Mouse (Mus musculus) CH12F3 (cell line): ENCODE results near the gene Haao.

Experiments
- in situ Hi-C: fragments of 300-500 bp; cut with MboI; formaldehyde crosslinking; loops from 2 replicates; pipeline ENCODE4 v1.14.3; 2020; ENCODE audit warnings: low sequenced_read_pairs

Gene Haao

DNA sequence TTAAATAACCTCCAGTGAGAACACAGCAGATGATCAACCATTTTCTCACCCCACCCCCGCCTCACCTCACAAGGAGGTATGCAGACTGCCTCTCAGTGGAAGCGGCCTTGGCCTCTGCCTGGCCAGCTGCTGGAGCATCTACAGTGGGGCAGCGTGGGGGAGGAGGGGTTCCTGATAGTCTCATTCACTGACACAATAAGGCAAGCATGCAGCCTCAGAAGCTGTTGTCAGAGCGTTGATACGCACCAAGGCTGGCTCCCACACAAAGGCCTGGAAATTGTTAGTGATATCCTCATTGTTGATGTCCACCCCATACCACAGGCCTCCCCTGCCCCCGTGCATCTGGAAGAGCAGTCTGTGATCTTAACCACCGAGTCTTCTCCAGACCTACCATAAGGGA is 4.0 kb downstream of the Haao start:
- in situ Hi-C loops: no loop called here

DNA sequence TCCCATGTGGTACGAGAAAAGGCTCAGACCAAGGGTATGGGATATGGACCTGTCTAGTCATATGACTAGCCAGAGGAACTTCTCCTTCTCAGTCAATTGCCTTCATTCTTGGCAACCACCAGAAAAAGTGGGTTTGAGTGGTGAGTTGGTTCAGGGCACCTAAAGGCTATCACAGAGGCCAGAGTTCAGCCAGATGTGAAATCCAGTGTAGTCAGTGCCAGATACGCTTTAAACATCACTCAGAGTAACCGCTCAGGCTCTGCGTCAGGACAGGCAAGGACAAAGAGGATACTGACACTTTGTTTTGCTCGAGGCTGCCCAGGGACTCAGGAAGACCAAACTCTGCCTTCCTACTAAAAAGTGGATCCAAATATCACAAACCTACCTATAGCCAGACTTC is 6.8 kb downstream of the Haao start:
- in situ Hi-C loops: no loop called here

DNA sequence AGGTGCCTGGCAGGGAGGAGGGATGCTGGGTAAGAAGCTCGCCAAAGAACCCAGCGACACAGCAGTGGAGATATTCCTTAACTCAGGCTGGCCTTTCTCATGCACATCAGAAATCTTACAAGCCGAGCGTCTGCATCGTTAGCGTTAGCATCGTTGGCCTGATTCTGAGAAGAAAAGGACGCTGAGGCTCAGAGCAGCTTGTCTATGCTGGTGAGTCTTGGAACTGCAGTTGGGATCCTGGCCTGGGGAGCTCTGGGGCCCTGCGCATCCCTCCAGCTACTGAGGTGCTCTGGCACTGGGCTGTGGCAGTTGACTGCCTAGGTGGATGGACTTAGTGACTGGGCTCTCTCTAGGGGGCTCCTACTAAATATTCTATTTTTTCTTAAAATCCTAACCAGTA is 8.6 kb downstream of the Haao start:
- in situ Hi-C loops: no loop called here

DNA sequence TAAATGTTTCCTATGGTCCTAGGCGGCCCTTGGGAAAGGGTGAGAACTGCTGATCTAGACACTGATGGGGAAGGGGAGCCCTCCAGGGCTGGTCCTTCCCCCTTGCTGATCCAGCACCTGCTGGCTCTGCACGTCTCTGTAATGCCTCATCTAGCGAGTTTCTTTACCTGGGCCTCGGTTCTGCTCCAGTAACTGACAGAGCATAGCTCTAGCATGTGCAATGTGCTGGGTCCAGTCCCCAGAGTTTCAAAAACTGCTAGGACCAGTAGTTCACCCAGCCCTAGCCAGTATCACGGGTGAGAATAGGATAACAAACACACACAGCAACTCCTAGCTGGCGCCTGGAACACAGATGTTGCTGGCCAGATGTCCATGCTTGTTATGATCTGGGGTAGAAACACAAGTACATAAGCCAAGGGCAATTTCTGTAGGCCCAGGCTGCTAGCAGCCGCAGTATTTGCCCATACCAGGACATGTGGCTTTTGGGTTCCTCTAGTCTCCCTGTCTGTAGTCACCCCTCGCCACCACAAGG is 10.0 kb downstream of the Haao start:
- in situ Hi-C loops: no loop called here

DNA sequence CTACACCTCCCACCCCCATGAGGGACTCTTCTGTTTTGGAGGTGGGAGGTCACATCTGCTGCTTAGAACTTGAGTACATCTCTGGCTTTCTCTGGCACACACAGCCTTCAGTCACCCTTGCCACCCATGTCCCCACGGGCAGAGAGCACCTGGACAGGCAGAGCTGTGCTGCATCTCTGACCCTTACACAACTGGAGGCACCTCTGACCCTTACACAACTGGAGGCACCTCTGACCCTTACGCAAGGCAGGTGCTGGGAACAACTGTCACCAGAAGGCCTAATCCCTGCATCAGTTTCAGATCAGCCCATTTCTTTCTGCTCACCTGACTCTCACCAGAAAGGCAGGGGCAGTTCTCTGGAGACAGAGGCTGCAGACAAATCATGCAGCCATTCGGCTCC is 11.7 kb downstream of the Haao start:
- in situ Hi-C loops: no loop called here

DNA sequence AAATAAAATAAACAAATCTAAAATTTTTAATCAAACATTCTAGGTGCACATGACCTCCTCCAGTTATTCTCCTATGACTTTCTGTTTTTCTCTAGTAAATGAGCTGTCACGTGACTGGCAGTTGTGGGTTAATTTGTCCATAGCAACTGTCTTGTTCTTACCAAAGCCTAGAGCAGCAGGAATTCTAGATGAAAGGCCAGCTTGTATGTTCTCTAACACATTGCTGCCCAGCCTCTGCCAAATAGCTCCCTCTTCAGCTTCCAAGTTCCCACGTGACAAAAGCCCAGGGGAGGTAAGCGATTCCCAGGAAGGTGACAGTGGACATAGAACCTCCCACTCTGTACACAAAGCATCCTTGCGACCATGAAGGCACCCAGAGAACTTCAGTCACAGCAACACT is 13.6 kb downstream of the Haao start:
- in situ Hi-C loops: no loop called here

DNA sequence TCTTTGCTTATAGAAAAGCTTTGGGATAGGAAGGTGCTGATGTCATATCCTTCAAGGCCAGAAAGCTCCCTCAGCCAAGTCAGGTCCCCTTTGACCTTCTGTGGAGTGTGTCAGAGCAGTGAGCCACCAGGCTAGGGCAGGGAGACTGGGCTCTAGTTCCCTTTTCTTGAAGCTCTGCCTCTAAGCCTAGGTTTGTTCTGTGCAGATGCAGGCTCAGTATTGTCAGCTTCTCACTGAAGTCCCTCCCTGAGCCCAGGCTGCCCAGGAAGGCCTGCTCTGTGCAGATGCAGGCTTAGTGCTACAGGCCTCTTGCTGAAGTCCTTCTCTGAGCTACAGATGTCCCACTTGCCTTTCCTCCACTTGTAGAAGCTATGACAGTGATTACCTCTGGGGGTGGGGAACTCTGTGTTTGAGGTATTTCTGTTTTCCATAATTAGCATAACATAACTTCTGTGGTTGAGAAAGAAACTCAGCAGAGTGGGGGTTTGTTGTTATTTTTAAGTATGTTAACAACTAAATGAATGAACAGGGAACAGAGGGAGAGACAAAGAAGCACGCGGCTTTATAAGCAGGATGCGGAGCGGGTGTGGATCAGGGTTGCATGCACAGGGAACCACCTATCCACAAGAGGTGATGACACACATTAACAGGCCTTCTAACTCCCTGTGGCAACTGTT is 17.0 kb downstream of the Haao start:
- in situ Hi-C loops: no loop called here

DNA sequence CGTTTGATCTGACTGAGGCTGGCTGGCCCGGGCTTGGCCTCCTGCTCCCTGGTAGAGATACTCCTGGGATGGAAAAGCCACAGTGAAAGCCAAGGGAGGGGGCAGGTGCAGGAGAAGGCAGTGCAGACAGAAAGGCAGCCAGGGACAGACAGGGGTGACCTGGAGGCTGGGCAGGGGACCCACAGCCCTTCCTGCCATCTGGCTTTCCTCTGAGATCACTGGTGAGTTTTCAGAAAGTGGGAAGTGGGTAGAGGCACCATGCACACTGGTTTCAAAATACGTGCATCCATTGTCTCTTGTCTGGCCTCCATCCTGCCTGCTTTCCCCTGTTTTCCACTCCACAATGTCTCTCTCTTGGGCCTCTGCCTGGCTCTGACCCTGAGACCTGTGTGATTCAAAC is 18.4 kb downstream of the Haao start:
- in situ Hi-C loops: no loop called here

DNA sequence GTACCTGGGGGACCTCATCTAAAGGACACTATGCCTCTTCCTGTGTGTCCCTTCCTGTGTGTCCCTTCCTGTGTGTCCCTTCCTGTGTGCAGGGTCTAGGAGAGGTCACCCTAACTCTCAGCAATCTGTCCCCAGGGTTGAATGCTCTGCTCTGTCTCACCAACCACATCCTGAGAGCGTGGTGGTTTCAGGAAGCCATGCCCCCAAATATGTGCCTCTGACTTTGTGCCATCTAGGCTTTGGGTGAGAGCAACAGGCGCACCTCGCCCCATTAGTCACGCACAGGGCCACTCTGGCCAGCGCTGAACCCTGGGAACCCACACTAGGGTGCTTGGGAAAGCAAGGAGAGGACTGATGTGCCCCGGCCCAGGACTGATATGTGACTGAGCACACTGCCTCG is 23.9 kb downstream of the Haao start:
- in situ Hi-C loops: no loop called here

DNA sequence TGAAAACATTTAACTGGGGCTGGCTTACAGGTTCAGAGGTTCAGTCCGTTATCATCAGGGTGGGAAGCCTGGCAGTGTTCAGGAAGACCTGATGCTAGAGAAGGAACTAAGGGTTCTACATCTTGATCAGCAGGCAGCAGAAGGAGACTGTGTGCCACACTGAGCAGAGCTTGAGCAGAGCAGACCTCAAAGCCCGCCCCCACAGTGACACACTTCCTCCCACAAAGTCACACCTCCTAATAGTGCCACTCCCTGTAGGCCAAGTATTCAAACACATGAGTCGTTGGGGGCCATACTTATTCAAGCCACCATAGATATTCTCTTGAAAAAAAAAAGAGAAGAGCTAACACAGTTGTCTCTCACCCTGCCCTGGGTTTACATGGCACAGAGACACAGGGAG is 25.9 kb downstream of the Haao start:
- in situ Hi-C loops: no loop called here

DNA sequence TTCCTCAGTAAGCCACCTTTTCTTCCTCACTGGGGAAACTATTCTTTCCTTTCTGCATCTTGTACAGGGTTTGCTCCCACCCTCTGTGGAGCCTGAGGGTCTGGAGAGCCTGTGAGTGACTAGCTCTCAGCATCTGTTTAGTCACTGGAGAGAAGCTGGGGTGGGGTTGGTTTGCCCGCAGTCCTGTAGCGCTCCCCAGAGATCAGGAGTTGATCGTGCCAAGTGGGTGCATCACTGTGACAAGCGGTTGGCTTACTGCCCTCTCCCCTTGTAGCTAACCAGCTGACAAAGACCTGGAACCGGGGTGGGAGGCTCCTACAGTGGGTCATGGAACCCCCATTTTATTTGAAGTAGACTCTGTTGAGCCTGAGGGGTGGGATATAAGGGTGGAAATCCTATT is 27.1 kb downstream of the Haao start:
- in situ Hi-C loops: no loop called here

DNA sequence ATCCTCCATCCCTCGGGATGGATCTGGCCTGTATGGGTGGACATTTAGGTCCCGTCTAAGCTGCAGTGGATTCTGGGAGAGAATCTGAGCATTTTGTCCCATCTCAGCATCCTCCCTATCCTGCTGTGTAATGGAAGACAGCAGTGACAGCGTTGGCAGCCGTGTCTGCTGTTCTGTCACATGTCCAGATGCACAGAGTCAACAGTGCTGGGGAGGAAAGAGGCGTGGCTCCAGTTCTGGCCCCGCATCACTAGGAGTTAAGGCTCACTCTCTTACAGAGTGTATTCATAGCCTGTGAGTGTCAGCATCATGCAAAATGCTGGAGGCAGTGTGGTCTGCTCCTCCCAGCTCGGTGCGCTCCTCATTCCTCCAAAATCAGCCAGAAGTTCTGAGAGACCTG is 28.3 kb downstream of the Haao start:
- in situ Hi-C loops: no loop called here

DNA sequence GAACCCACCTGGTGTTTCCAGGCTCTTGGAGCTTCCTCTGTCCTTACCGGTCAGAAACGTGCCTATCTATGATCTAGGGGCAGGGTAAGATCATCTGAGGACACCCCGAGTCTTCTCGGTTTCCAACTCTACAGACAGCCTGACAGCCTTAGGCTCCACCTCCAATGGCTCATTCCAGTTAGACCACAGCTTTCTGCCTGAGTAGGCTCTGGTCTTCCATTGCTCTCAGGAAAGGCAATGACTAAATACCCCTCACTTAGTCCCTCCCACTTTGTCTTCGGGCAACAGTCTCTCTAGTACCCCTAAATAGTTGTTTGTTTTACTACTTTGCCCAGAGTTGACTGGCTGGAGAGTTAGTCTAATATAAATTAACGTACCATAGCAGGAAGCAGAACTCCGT is 30.8 kb downstream of the Haao start:
- in situ Hi-C loops: no loop called here

DNA sequence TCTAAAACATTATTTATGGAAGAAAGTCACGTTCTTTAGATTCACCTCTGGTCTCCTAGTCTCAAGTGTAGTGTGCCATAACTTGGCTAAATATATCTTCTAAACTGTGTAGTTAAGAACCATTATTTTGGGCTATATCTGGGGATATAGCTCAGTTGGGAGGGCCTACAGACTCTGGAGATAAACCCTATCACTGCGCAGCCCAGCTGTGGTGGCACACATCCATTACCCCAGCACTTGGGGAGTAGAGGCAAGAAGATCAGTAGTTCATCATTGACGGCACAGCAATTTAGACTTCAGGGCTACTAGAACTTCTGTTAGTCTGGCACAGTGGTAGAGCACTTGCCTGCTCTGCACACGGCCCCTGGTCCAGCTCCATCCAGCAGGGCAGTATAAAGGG is 34.7 kb downstream of the Haao start:
- in situ Hi-C loops: no loop called here

DNA sequence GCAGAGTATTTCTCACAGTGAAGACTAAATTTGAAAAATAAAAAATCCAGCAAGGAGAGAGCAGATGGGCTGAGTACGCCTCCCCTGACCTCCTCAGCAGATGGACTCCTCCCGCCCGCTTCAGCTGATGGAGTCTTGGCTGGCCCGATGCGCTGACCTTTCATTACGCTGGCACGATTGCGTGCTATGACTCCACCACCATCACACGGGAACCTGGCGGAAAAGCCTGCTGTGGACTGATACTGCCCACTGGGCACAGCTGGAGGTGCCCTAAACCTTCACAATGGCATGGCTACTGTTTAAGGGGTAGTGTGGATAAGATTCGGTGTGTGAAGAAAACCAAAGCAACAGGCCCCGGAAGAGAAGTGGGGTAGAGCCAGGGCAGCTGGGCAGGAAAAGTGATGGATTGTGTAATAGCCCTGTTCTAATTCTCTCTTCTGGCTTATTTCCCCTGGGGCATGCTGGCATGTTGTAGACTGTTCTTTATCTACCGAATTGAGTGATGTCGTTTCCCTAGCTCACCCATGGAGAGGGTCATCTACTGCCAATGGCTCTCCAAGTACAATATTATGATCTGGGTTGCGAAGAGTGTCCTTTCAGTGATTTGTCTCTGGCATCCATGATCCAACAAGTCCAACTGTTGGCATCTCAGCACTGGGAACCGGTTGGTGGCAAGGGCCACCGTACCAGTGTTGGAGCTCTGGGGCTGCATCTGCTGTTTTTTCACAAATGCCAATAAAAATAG is 35.4 kb downstream of the Haao start:
- in situ Hi-C loops: no loop called here

DNA sequence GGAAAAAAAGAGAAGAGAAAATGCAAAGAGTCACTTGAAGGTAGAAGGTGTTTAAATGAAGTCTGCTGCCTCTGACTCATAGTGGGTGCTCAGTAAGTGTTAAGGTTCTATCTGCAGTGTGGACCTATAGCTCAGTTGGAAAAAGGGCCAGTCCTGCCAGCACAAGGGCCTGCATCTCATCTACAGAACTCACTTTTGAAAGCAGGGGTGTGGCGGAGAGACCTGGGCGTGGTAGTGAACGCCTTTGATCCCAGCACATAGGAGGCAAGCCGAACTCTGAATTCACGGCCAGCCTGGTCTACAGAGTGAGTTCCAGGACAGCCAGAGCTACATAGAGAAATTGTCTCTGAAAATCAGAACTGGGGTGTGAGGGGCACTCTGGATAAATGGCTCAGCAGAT is 37.5 kb downstream of the Haao start:
- in situ Hi-C loops: no loop called here

DNA sequence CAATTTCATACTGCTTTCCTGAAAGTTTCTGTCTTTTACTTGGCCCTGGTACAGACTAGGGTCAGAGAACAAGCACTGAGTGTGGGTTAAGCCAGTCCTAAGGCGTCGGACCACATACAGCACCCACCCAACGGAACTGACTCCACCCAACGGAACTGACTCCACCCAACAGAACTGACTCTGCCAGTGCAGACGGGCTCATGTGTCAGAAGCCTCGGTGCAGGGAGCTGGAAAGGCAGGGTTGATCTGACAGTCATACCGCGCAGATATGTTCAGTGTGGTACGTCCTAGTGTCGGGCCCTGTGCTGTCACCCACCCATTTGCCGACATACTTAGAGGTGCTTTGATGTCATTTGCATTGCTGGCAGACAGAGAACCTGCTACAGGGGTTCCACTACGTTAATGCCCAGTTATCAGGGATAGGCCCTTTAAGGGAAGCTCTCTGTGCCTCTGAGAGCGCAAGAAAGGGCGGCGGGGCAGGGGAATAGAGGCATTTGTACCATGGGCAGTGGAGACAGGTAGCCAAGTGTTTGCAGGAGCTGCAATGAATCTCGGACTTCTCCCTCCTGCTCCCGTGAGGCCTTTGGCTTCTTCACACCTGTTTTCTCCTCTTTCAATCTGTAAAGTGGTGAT is 38.5 kb downstream of the Haao start:
- in situ Hi-C loops: no loop called here

DNA sequence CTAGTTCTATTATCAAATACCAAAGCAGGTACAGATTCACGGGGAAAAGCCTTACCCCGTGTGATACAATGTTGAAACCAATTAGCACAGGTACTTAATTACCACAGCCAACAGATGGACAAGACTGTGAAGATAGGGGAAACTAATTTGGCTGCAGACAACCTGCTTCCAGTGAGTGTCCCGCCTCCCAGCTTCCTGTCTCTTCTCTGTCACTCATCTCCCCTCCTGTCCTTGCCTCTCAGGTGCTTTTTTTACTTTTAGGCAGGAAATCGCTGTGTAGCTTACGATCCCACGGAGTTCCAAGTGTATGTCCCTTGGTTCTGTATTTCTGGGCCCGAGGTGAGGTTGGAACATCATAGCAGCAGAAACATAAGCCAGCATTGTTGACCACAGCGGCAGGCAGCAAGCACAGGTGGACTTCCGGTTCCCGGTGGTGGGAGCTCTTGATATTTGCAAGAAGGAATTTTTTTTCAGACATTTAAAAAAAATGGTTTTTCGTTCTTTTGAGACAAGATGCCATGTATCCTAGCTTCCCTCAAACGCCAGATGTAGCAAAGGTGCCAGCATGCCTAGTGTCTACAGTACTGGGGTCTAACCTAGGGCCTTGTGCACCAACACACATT is 39.2 kb downstream of the Haao start:
- in situ Hi-C loops: no loop called here

DNA sequence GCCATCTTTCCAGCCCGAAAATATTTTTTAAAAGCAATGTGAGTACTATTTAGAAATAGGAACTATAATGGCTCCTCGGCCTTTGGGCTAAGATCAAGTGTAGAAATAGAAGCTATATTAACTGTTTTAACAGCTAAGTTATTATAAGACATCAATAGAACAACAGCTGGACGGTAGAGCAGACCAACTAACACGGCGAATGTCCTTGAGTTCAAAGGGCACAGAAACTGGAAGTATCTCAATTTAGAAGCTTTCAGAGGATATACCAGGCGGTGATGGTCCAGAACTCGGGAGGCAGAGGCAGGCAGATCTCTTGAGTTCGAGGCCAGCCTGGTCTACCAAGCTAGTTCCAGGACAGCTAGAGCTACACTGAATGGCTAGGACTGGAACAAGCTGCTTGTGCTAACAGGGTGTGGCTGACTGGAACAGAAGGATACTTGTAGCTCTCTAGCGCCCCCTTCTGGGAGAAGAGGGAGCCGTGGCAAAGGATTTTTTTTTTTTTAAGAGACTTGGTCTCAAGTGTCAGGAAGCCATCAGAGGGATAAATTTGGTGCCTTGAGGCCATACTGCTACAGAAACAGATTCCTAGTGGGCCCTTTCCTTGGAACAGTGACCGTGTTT is 39.9 kb downstream of the Haao start:
- in situ Hi-C loops: no loop called here

DNA sequence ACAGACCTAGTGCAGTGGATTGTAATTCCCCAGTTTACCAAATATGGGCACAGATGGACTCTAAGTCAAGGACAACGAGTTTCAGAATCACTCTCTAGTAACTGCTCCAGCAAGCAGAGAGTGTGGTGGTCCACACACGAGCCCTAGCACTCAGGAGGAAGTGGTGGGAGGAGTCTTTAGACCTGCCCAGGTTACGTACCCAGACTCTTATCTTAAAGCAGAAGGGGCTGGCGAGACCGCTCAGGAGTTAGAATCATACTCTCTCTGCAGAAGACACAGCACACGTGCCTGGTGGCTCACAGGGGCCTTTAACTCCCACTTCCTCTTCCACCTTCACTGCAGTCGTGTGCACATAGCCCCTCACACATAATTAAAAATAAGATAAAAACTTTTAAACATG is 40.4 kb downstream of the Haao start:
- in situ Hi-C loops: no loop called here

DNA sequence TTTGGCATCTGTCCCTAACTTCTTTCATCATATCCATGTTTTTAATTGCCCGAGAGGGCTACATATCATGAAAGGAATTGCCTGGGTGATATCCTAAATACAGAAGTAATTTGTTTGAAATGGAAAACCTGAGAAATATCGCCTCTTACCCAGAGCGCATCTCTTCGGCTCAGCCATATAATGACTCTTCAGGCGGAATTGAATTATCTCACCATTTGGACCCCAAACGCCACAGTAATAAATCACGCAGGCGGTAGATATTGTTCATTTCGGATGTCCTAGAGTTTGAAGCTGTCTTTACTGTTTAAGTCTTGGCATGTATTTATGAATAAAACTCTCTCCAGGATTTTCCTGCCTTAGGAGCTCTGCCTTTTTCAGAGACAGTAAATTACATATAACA is 42.7 kb downstream of the Haao start:
- in situ Hi-C loops: no loop called here
